Mouse (Mus musculus) mouse trophoblast stem cell (cell line): ENCODE data around the gene Emp1.

Source experiments
- in situ Hi-C, 2 experiments: fragments of 300-500 bp; cut with MseI, MboI; formaldehyde crosslinking; loops; 2 replicates in 1 of 2; 3 replicates in 1 of 2; pipeline ENCODE4 v1.15.1; 2025

The Emp1 gene

DNA sequence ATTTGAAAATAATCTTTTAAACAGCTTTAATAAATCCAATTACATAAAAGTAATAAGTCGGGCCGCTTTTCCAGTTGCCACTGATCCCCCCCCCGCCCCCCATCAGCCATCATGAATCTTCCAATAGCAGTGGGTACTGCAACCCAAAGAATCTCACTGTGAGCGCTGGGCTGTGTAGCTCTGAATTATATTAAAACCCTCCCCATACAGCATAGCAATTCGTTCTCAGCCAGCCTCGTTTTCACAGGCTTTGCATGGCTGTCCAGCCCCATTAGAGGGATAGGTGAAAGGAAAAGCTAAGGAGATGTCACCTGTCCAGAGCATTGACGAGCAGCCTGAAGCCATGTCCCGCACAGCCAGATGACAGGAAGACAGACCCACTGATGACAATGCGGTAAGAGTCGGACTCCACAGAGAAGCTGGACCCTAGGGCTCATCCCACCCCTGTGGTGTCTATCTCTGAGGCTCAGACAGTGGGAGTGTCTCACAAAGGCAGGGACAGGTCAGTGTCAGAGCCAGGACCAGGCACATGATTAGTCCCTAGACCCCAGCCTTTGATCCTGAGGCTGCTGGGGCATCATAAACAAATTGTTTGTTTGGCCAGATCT, 49.5 kb downstream of the Emp1 start:
- in situ Hi-C loops: no loop called here

DNA sequence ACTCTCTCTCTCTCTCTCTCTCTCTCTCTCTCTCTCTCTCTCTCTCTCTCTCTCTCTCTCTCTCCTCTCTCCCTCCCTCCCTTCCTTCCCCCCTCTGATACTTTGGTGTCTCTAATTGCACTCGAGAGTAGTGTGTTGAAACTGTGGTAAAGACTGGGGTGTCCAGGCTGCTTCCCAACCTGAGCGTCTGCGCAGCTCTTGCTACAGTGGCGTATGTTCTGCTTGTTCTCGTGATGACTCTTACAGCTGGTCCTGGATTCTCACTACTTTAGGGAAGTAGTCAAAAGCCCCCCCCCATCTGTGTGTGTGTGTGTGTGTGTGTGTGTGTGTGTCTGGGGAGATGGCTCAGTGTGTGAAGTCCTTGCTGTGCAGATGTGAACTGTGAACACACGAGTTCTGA, 50.3 kb downstream of the Emp1 start:
- in situ Hi-C loops: no loop called here

DNA sequence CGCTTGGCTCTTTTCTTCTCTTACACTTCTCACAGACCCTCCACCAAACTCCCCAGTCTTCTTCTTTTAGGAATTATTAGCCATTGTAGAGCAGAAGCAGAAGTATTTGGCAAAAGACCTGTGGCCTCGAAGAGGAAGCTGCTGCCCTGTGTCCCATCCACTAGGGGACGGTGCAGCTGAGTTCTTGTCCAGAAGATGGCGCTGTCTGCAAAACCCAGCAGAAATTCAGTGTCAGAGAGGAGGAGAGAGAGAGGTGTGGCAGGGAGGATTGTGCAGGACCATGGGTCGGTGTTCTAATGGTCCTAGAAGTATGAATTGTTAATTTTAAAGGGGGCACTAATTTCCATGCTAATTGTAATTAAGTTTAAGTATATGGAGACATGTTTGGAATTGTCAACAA, 55.1 kb downstream of the Emp1 start:
- in situ Hi-C loops: no loop called here

DNA sequence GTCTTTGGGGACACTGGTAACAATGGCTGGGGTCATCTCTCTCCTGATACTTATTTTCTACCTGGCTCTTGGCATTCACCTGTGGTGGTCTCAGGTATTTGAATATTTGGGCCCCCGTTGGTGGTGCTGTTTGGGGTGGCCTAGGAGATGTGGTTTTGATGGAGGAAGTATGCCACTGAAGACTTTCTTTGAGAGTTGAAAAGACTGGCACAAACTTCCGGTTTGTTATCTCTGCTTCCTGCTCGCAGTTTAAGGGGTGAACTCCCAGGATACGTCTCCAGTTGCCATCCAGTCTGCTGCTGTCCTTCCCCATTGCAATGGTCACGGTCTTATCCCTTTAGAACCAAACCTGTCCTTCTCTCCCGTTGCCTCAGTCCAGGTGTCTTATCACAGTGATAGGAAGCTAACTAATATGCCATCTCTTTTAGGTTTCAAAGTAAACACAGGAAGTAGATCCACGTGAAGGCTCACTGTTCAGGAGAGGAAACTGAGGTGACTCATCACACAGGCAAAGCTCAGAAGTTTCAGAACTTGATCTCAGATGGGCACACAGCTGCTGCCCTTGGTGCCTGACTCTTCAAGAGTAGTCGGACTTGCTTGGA, 56.0 kb downstream of the Emp1 start:
- in situ Hi-C loops: no loop called here

DNA sequence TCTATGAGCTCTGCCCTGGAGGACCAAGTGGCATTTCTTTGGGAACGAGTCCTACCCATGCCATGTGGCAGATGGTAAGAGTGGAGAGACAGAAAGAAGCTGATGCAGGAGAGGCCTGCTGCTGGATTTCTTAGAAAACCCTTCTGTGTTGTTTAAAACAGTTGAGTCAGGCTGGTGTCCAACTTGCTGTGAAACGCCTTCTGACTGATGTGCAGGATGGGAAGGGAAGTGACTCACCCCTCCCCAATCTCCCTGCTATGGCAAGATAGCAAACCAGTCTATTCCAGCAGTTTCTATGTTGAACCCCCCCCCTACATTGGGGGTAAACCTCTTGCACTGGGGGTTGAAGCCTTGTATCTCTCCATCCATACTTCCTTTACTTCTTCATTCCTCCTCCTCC, 65.9 kb downstream of the Emp1 start:
- in situ Hi-C loops: loop anchor here (25.0 kb wide), 2 partner anchors 209 to 684 kb away; no protein-coding TSS in a partner anchor

DNA sequence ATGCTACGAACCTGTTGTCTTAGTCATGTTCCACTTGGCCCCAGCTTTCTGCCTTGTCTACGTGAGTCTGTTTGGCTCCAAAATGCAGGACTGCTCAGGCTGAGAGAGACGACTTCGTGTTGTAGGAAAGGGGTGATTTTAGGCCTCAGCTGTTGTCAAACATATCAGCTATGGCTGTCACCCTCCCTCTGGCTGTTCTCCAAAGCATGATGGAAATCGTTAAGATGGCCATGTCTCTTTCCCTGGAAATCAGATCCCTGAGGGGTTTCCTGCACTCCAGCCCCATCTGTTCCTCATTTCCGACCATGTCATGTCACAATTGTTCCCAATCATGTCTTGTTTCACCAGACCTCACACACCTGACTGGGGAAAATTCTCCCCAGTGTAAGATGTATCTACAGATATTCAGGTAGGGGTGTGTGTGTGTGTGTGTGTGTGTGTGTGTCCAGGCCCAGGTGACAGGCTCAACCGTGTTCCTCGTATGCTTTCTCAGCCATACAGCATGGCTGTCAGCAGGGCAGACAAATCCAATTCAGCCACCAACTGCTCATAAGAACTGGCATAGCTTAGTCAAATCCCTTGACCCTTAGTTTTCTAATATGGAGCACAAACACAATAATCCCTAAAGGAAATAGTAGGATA, 67.0 kb downstream of the Emp1 start:
- in situ Hi-C loops: loop anchor here (25.0 kb wide), 2 partner anchors 208 to 683 kb away; no protein-coding TSS in a partner anchor

DNA sequence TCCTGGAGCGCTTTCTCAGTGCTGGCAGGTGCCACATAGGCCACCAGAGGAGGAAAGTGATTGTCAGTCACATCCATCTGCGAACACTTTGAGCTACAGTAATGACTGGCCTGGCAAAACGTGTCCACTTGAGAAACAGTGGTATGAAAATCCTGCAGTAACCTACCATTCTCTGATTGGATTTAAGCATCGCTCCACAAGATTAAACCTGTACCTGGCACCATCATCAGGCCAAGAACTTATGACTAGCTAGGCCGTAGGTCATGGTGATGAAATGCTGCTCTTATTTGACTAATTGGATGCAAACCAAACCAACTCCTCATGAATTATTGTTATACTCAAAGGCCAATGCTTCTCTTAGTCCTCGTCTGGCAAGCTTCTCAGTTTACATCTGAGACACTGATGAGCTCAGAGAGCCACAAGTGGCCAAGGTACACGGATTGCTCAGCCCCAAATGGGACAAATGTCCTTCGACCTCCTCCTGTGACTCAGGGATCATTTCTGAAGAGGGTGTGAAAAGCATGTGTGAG, 68.2 kb downstream of the Emp1 start:
- in situ Hi-C loops: loop anchor here (25.0 kb wide), 2 partner anchors 207 to 682 kb away; no protein-coding TSS in a partner anchor
